Mouse (Mus musculus) lung, postnatal 0 days (tissue): ENCODE data around the gene BC051019.

Source experiments
- CTCF ChIP-seq: IDR thresholded peaks from 2 replicates; pipeline ENCODE4 v1.5.1; 2016; ENCODE audit warnings: antibody characterized with exemption, mild to moderate bottlenecking
- EP300 ChIP-seq: IDR thresholded peaks from 2 replicates; pipeline ENCODE4 v1.6.1; 2016; ENCODE audit warnings: antibody characterized with exemption, mild to moderate bottlenecking, control low read depth

GRCm38 (mm10) chr7:109723697-109724096 lies at the start of gene BC051019:
- TF ChIP-seq CTCF (no peak), EP300 (no peak)
